Mouse (Mus musculus) small intestine, adult 2 months (tissue): ENCODE data around the gene 4930474N05Rik. TPM values are rescaled to one million over a fixed set of nuclear protein-coding genes. Genes with fewer than 3 reads are reported as not detected.

Experiments
- H3K27ac ChIP-seq: fragments of 200-500 bp; 2 replicates; pipeline ENCODE4 v1.5.1; 2012; ENCODE audit warnings: low read depth, low read length, control low read depth, inconsistent platforms; ENCODE audit not compliant: insufficient read depth
- H3K27me3 ChIP-seq: fragments of 200-500 bp; 2 replicates; pipeline ENCODE4 v1.6.1; 2012; ENCODE audit warnings: mild to moderate bottlenecking, moderate library complexity, low read length, inconsistent platforms; ENCODE audit not compliant: control insufficient read depth, insufficient read depth
- H3K36me3 ChIP-seq: fragments of 200-500 bp; 2 replicates; pipeline ENCODE4 v1.6.1; 2012; ENCODE audit warnings: mild to moderate bottlenecking, low read length, control low read depth, inconsistent platforms; ENCODE audit not compliant: control insufficient read depth, insufficient read depth
- H3K4me1 ChIP-seq: fragments of 200-500 bp; 2 replicates; pipeline ENCODE4 v1.6.1; 2012; ENCODE audit warnings: low read length, inconsistent platforms, mixed read lengths; ENCODE audit not compliant: control insufficient read depth, insufficient read depth, insufficient read length
- H3K4me3 ChIP-seq: fragments of 200-500 bp; 2 replicates; pipeline ENCODE4 v1.5.1; 2012; ENCODE audit warnings: low read depth, mild to moderate bottlenecking, control low read depth, inconsistent platforms, low read length, moderate library complexity
- CTCF ChIP-seq: fragments of 200-500 bp; IDR thresholded peaks from 2 replicates; pipeline ENCODE4 v1.5.1; 2012; ENCODE audit warnings: low read depth, mild to moderate bottlenecking, control low read depth, inconsistent platforms, low read length, moderate library complexity, mixed read lengths; ENCODE audit not compliant: insufficient replicate concordance, insufficient read length; ENCODE audit errors: extremely low read depth
- POLR2A ChIP-seq: fragments of 200-500 bp; IDR thresholded peaks from 2 replicates; pipeline ENCODE4 v1.6.1; 2012; ENCODE audit warnings: low read depth, mild to moderate bottlenecking, control low read depth, inconsistent platforms, low read length, moderate library complexity
- WGBS: fragments of 180-500 bp; shearing (Covaris S2); methylation state at CpG from one replicate; pipeline ENCODE4 v1.1.7; 2018; 5-methylcytosine and 5-hydroxymethylcytosine counted together
- polyA plus RNA-seq: library from polyadenylated mRNA; depleted of rRNA; stranded (reverse); fragments of >200 nt; gene quantifications from 2 replicates; pipeline ENCODE4 v1.2.3, GENCODE M21; 2012

4930474N05Rik gene
- polyA plus RNA-seq, 1 experiment: not detected

- no peak for TF ChIP-seq CTCF
- TF ChIP-seq POLR2A: no peak
- H3K4me3 ChIP-seq: no peak overlapping the region
- WGBS: 63% methylated on average over 2 of the region's 2 CpGs
Observed at GRCm38 (mm10) chr14:36123775-36124335, 29.1 kb downstream of the 4930474N05Rik start.

DNA sequence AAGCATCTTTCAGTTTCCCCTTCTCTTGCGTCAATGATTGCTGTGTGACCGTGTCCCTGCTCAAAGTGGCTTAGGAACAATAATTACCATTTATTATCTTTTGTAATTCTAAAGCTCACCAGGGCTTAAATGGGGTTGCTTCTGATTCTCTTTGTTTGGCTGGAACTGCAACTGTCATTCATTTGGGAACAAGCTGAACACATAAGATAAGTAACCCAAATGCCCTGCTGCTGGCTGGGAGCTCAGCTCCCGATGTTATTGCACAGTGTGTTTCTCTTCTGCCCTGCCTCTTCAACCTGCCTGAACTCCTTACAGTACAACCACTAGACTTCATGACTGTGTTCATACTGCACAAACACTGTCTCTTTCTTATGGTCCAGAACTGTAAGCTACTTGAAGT lies 41.0 kb downstream of the 4930474N05Rik start:
- TF ChIP-seq POLR2A (no peak), CTCF (no peak)
- no peak overlapping the region for H3K27ac ChIP-seq
- WGBS: 73% methylated on average over 3 of the region's 3 CpGs

More at GRCm38 (mm10) chr14:36123775-36124335, 29.1 kb downstream of the 4930474N05Rik start:
- Histone ChIP-seq H3K27ac (no peak overlapping the region), H3K27me3 (no peaks in the 10 kb centered on the region), H3K4me1 (no peaks in the 10 kb centered on the region), H3K36me3 (no peaks in the 10 kb centered on the region)

GRCm38 (mm10) chr14:36137696-36138095 lies 43.0 kb downstream of the 4930474N05Rik start:
- no peaks in the 10 kb centered on the region for H3K27me3 ChIP-seq
- H3K27ac ChIP-seq: no peak overlapping the region
- H3K4me3 ChIP-seq: no peak overlapping the region
- H3K36me3 ChIP-seq: no peaks in the 10 kb centered on the region
- 83% methylated on average over 4 of the region's 4 CpGs for WGBS
- H3K4me1 ChIP-seq: no peaks in the 10 kb centered on the region
- TF ChIP-seq POLR2A: no peak
- no peak for TF ChIP-seq CTCF

More for the DNA sequence above, 41.0 kb downstream of the 4930474N05Rik start:
- H3K36me3 ChIP-seq: no peaks in the 10 kb centered on the region
- H3K4me3 ChIP-seq: no peak overlapping the region
- no peaks in the 10 kb centered on the region for H3K4me1 ChIP-seq
- no peaks in the 10 kb centered on the region for H3K27me3 ChIP-seq

DNA sequence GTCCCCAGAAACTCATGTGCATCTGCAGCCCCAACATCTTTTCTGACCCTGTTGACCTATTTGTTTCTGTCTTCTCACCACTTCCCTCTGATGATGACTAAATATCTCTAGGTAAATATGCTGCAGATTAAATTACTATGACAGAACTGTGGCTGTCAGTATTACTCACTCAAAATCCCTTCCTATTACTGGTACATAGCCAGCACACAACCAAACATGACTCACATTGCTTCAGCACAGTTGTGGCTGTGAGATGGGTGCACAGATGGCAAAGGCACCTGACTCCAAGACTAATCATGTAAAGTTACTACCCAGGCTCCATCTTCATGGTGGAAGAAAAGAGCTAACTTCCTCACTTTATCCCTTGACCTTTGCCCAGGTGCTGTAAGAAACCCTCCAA lies 50.5 kb downstream of the 4930474N05Rik start:
- Histone ChIP-seq H3K36me3 (no peaks in the 10 kb centered on the region), H3K4me1 (no peaks in the 10 kb centered on the region), H3K27me3 (no peaks in the 10 kb centered on the region), H3K27ac (no peak overlapping the region), H3K4me3 (no peak overlapping the region)
- TF ChIP-seq CTCF (no peak), POLR2A (no peak)
